Mouse (Mus musculus): ENCODE results near the gene Gm10217. TPM values are rescaled to one million over a fixed set of nuclear protein-coding genes. Genes with fewer than 3 reads are reported as not detected.

The Gm10217 gene
- polyA plus RNA-seq, 1 experiment, result not detected

- Histone ChIP-seq H3K27ac (ENCODE audit: insufficient read depth, low read depth, low read length) (no peak overlapping the region), H3K4me1 (ENCODE audit: control insufficient read depth, insufficient read depth, low read length) (no peaks in the 10 kb centered on the region), H3K4me3 (ENCODE audit: insufficient read depth, low read depth, low read length) (no peak overlapping the region)
- 62% methylated on average over 4 of the region's 4 CpGs for WGBS
- TF ChIP-seq CTCF (IDR thresholded peaks at IDR 0.05; ENCODE audit: insufficient read depth, low read depth, low read length) (no peak), POLR2A (IDR thresholded peaks at IDR 0.05; ENCODE audit: insufficient read depth, low read depth, low read length) (no peak)
These were observed 22.7 kb downstream of the Gm10217 start for GRCm38 (mm10) chr8:9886714-9887113.

GRCm38 (mm10) chr8:9899199-9899598 lies 35.1 kb downstream of the Gm10217 start:
- 88% methylated on average over 2 of the region's 2 CpGs for WGBS

GRCm38 (mm10) chr8:9899673-9900072 lies 35.6 kb downstream of the Gm10217 start:
- TF ChIP-seq POLR2A (IDR thresholded peaks at IDR 0.05; ENCODE audit: insufficient read depth, low read depth, low read length) (no peak), CTCF (IDR thresholded peaks at IDR 0.05; ENCODE audit: insufficient read depth, low read depth, low read length) (no peak)
- no peak overlapping the region for H3K27ac ChIP-seq (ENCODE audit: insufficient read depth, low read depth, low read length)
- 51% methylated on average over 3 of the region's 3 CpGs for WGBS
- H3K4me3 ChIP-seq (ENCODE audit: insufficient read depth, low read depth, low read length), result no peak overlapping the region
- no peaks in the 10 kb centered on the region for H3K4me1 ChIP-seq (ENCODE audit: control insufficient read depth, insufficient read depth, low read length)

More at GRCm38 (mm10) chr8:9899199-9899598, 35.1 kb downstream of the Gm10217 start:
- TF ChIP-seq CTCF (IDR thresholded peaks at IDR 0.05; ENCODE audit: insufficient read depth, low read depth, low read length), result no peak
- TF ChIP-seq POLR2A (IDR thresholded peaks at IDR 0.05; ENCODE audit: insufficient read depth, low read depth, low read length), result no peak
- Histone ChIP-seq H3K4me3 (ENCODE audit: insufficient read depth, low read depth, low read length) (no peak overlapping the region), H3K27ac (ENCODE audit: insufficient read depth, low read depth, low read length) (no peak overlapping the region), H3K4me1 (ENCODE audit: control insufficient read depth, insufficient read depth, low read length) (no peaks in the 10 kb centered on the region)

Other genes starting within 250 kb of the Gm10217 start
- not detected in 2 replicates for gene Fam155a, start 93.1 kb upstream of the Gm10217 start, polyA plus RNA-seq (2012; ENCODE audit: insufficient read depth, insufficient read length, low replicate concordance, missing spikeins)
- gene Lig4, start 113.4 kb downstream of the Gm10217 start, polyA plus RNA-seq (2012; ENCODE audit: insufficient read depth, insufficient read length, low replicate concordance, missing spikeins), result not detected in 2 replicates
- not detected in 2 replicates for gene Abhd13, start 113.5 kb downstream of the Gm10217 start, polyA plus RNA-seq (2012; ENCODE audit: insufficient read depth, insufficient read length, low replicate concordance, missing spikeins)
- not detected in 2 replicates for gene Tnfsf13b, start 142.2 kb downstream of the Gm10217 start, polyA plus RNA-seq (2012; ENCODE audit: insufficient read depth, insufficient read length, low replicate concordance, missing spikeins)